Mouse (Mus musculus) limb, embryonic 14.5 days (tissue): Measurements from ENCODE around the gene Olfr60. TPM values are rescaled to one million over a fixed set of nuclear protein-coding genes. Genes with fewer than 3 reads are reported as not detected.

Experiments used
- ATAC-seq: fragments of 200-750 bp; cut with Nextera tagmentation; 2 replicates; pipeline ENCODE4 v1.8.0; 2017; ENCODE audit warnings: low read depth, moderate number of reproducible peaks, moderate TSS enrichment; ENCODE audit not compliant: low FRiP score
- DNase-seq: peaks from one replicate; pipeline ENCODE4 v3.0.0-alpha.2; 2015; ENCODE audit warnings: low spot score
- H3K27ac ChIP-seq: fragments of 300-500 bp; sonication (generic); replicated peaks from 2 replicates; pipeline ENCODE4 v1.5.1; 2014; ENCODE audit warnings: low read depth, mild to moderate bottlenecking, low read length, moderate library complexity, mixed read lengths
- H3K27me3 ChIP-seq: fragments of 300-500 bp; sonication (generic); 2 replicates; pipeline ENCODE4 v1.6.1; 2014; ENCODE audit warnings: low read length, mixed read lengths; ENCODE audit not compliant: control insufficient read depth, insufficient read depth
- H3K36me3 ChIP-seq: fragments of 300-500 bp; sonication (generic); 2 replicates; pipeline ENCODE4 v1.6.1; 2014; ENCODE audit warnings: mild to moderate bottlenecking, low read length, moderate library complexity, mixed read lengths; ENCODE audit not compliant: control insufficient read depth, insufficient read depth
- H3K4me1 ChIP-seq: fragments of 300-500 bp; sonication (generic); 2 replicates; pipeline ENCODE4 v1.6.1; 2014; ENCODE audit warnings: antibody characterized with exemption, low read length, mixed read lengths; ENCODE audit not compliant: control insufficient read depth, insufficient read depth
- H3K4me2 ChIP-seq: fragments of 300-500 bp; sonication (generic); replicated peaks from 2 replicates; pipeline ENCODE4 v1.6.1; 2014; ENCODE audit warnings: low read depth, mild to moderate bottlenecking, low read length, moderate library complexity; ENCODE audit not compliant: severe bottlenecking
- H3K4me3 ChIP-seq: fragments of 300-500 bp; sonication (generic); replicated peaks from 2 replicates; pipeline ENCODE4 v1.5.1; 2014; ENCODE audit warnings: low read length
- H3K9ac ChIP-seq: fragments of 300-500 bp; sonication (generic); 2 replicates; pipeline ENCODE4 v1.6.1; 2014; ENCODE audit warnings: mild to moderate bottlenecking, low read depth, low read length, moderate library complexity; ENCODE audit not compliant: severe bottlenecking
- H3K9me3 ChIP-seq: fragments of 300-500 bp; sonication (generic); 2 replicates; pipeline ENCODE4 v1.6.1; 2016; ENCODE audit warnings: low read length; ENCODE audit not compliant: control insufficient read depth
- POLR2A ChIP-seq: fragments of 200-500 bp; IDR thresholded peaks from 2 replicates; pipeline ENCODE4 v1.8.0; 2012; ENCODE audit warnings: inconsistent platforms, mild to moderate bottlenecking, moderate library complexity, borderline replicate concordance; ENCODE audit not compliant: insufficient read depth, insufficient read length; ENCODE audit errors: extremely low read depth
- WGBS: fragments of 180-500 bp; shearing (Covaris S2); extraction: QIAGEN DNeasy Blood & Tissue Kit; methylation state at CpG from one replicate; pipeline ENCODE4 v1.1.7; 2014; 5-methylcytosine and 5-hydroxymethylcytosine counted together
- polyA plus RNA-seq, 2 experiments: library from polyadenylated mRNA; depleted of rRNA in 1 of 2; stranded (reverse) in 1 of 2; unstranded in 1 of 2; fragments of >200 nt; fragmentation: Nextera tagmentation in 1 of 2; extraction: Ambion mirVana in 1 of 2; gene quantifications; 2 replicates each; pipeline versions ENCODE4 v1.2.1 to v1.2.3; 2012 to 2014

Gene Olfr60
- polyA plus RNA-seq, 2 experiments = not detected

GRCm38 (mm10) chr7:140333717-140334116, 27.8 kb downstream of the Olfr60 start, which contains the start of gene Olfr527:
Gene Olfr527 (plus strand): TSS chr7:140334017.
- Histone ChIP-seq H3K27me3 (no peaks in the 10 kb centered on the region), H3K4me1 (no peaks in the 10 kb centered on the region), H3K9ac (no peak within 1 kb of the TSS), H3K4me3 (no peak within 1 kb of the TSS), H3K36me3 (no peaks in the 10 kb centered on the region), H3K9me3 (no peaks in the 10 kb centered on the region), H3K4me2 (no peak within 1 kb of the TSS), H3K27ac (no peak within 1 kb of the TSS)
- no peak for DNase-seq
- TF ChIP-seq POLR2A = no peak
- 58% methylated on average over 2 of the region's 2 CpGs for WGBS
- ATAC-seq = no peak

GRCm38 (mm10) chr7:140329766-140330304, 31.6 kb downstream of the Olfr60 start:
- no peak for DNase-seq
- 56% methylated on average over 1 of the region's 1 CpGs for WGBS
- Histone ChIP-seq H3K4me1 (no peaks in the 10 kb centered on the region), H3K4me3 (no peak overlapping the region), H3K27me3 (no peaks in the 10 kb centered on the region), H3K9ac (no peak overlapping the region), H3K9me3 (no peaks in the 10 kb centered on the region), H3K27ac (no peak overlapping the region), H3K36me3 (no peaks in the 10 kb centered on the region), H3K4me2 (no peak overlapping the region)
- TF ChIP-seq POLR2A = no peak
- ATAC-seq = no peak

- TF ChIP-seq POLR2A = no peak
- Histone ChIP-seq H3K9me3 (no peaks in the 10 kb centered on the region), H3K36me3 (no peaks in the 10 kb centered on the region), H3K27ac (no peak overlapping the region), H3K27me3 (no peaks in the 10 kb centered on the region), H3K4me1 (no peaks in the 10 kb centered on the region), H3K9ac (no peak overlapping the region), H3K4me3 (no peak overlapping the region), H3K4me2 (no peak overlapping the region)
- no peak for ATAC-seq
- DNase-seq = no peak
Observed at GRCm38 (mm10) chr7:140321135-140321534, 40.3 kb downstream of the Olfr60 start.

GRCm38 (mm10) chr7:140320558-140320957, 40.9 kb downstream of the Olfr60 start, which contains the start of gene Olfr525:
Gene Olfr525 (plus strand): TSS chr7:140320858.
- Histone ChIP-seq H3K4me2 (no peak within 1 kb of the TSS), H3K4me3 (no peak within 1 kb of the TSS), H3K4me1 (no peaks in the 10 kb centered on the region), H3K9ac (no peak within 1 kb of the TSS), H3K9me3 (no peaks in the 10 kb centered on the region), H3K27me3 (no peaks in the 10 kb centered on the region), H3K36me3 (no peaks in the 10 kb centered on the region), H3K27ac (no peak within 1 kb of the TSS)
- ATAC-seq (no peak), DNase-seq (no peak)
- 32% methylated on average over 1 of the region's 1 CpGs for WGBS
- no peak for TF ChIP-seq POLR2A

- H3K27me3 ChIP-seq = no peaks in the 10 kb centered on the region
- 79% methylated on average over 3 of the region's 3 CpGs for WGBS
- H3K9ac ChIP-seq = no peak overlapping the region
- H3K9me3 ChIP-seq = no peaks in the 10 kb centered on the region
- H3K27ac ChIP-seq = no peak overlapping the region
- no peak overlapping the region for H3K4me2 ChIP-seq
- H3K36me3 ChIP-seq = no peaks in the 10 kb centered on the region
- DNase-seq (no peak), ATAC-seq (no peak)
- no peaks in the 10 kb centered on the region for H3K4me1 ChIP-seq
- H3K4me3 ChIP-seq = no peak overlapping the region
- TF ChIP-seq POLR2A = no peak
Observed at GRCm38 (mm10) chr7:140319861-140320385, 41.5 kb downstream of the Olfr60 start.
